Mouse (Mus musculus) kidney, postnatal 0 days (tissue): ENCODE measurements at regions not wholly inside any gene's neighbourhood (a gene's known extent, or its start where the extent isn't known, plus 50 kb on each side); places are given as distances from the start of the nearest gene placed in this dataset.

Experiments used
- ATAC-seq: fragments of 200-750 bp; cut with Nextera tagmentation; replicated peaks from 2 replicates; pipeline ENCODE4 v1.8.0; 2017; ENCODE audit warnings: low read depth, moderate number of reproducible peaks, moderate TSS enrichment, moderate library complexity; ENCODE audit not compliant: low FRiP score
- DNase-seq: peaks from one replicate; pipeline ENCODE4 v3.0.0-alpha.2; 2016; ENCODE audit warnings: low spot score
- H3K27ac ChIP-seq: fragments of 300-500 bp; sonication (generic); 2 replicates; pipeline ENCODE4 v1.5.1; 2014; ENCODE audit warnings: mild to moderate bottlenecking
- H3K27me3 ChIP-seq: fragments of 300-500 bp; sonication (generic); 2 replicates; pipeline ENCODE4 v1.6.1; 2014; ENCODE audit warnings: low read length, mixed read lengths; ENCODE audit not compliant: insufficient read depth
- H3K36me3 ChIP-seq: fragments of 300-500 bp; sonication (generic); 2 replicates; pipeline ENCODE4 v1.6.1; 2014; ENCODE audit warnings: low read length, mixed read lengths; ENCODE audit not compliant: insufficient read depth
- H3K4me1 ChIP-seq: fragments of 300-500 bp; sonication (generic); replicated peaks from 2 replicates; pipeline ENCODE4 v1.6.1; 2014; ENCODE audit warnings: antibody characterized with exemption, low read length, mixed read lengths; ENCODE audit not compliant: insufficient read depth
- H3K4me2 ChIP-seq: fragments of 300-500 bp; sonication (generic); 2 replicates; pipeline ENCODE4 v1.6.1; 2014; ENCODE audit warnings: mild to moderate bottlenecking, low read length, moderate library complexity, mixed read lengths
- H3K4me3 ChIP-seq: fragments of 300-500 bp; sonication (generic); replicated peaks from 2 replicates; pipeline ENCODE4 v1.5.1; 2014; ENCODE audit warnings: low read depth, low read length
- H3K9ac ChIP-seq: fragments of 300-500 bp; sonication (generic); 2 replicates; pipeline ENCODE4 v1.6.1; 2014; ENCODE audit warnings: low read depth, low read length
- H3K9me3 ChIP-seq: fragments of 300-500 bp; sonication (generic); replicated peaks from 2 replicates; pipeline ENCODE4 v1.6.1; 2016; ENCODE audit warnings: low read length, inconsistent platforms, mixed read lengths
- CTCF ChIP-seq: IDR thresholded peaks from 2 replicates; pipeline ENCODE4 v1.5.1; 2016; ENCODE audit warnings: antibody characterized with exemption, low read depth, mild to moderate bottlenecking, moderate library complexity
- WGBS: fragments of 180-500 bp; shearing (Covaris S2); extraction: QIAGEN DNeasy Blood & Tissue Kit; methylation state at CpG from one replicate; pipeline ENCODE4 v1.1.7; 2014; 5-methylcytosine and 5-hydroxymethylcytosine counted together

- H3K36me3 ChIP-seq = no peaks in the 10 kb centered on the region
These were observed 183.5 kb downstream of the Wdr11 start for GRCm38 (mm10) chr7:129775189-129775588.

GRCm38 (mm10) chr7:129778842-129779421, 187.3 kb downstream of the Wdr11 start:
- no peak for ATAC-seq
- Histone ChIP-seq H3K36me3 (no peaks in the 10 kb centered on the region), H3K27ac (no peak overlapping the region), H3K4me3 (no peak overlapping the region), H3K4me2 (no peak overlapping the region), H3K4me1 (no peaks in the 10 kb centered on the region), H3K9me3 (no peaks in the 10 kb centered on the region), H3K9ac (no peak overlapping the region), H3K27me3 (no peaks in the 10 kb centered on the region)
- 57% methylated on average over 13 of the region's 13 CpGs for WGBS
- DNase-seq = no peak
- no peak for TF ChIP-seq CTCF

More at GRCm38 (mm10) chr7:129775189-129775588, 183.5 kb downstream of the Wdr11 start:
- DNase-seq (no peak), ATAC-seq (no peak)
- H3K4me3 ChIP-seq = no peak overlapping the region
- no peaks in the 10 kb centered on the region for H3K4me1 ChIP-seq
- H3K27me3 ChIP-seq = no peaks in the 10 kb centered on the region
- no peak overlapping the region for H3K9ac ChIP-seq
- no peaks in the 10 kb centered on the region for H3K9me3 ChIP-seq
- H3K4me2 ChIP-seq = no peak overlapping the region
- H3K27ac ChIP-seq = no peak overlapping the region
- WGBS = 86% methylated on average over 11 of the region's 11 CpGs
- TF ChIP-seq CTCF = no peak

GRCm38 (mm10) chr7:129779939-129780338, 188.3 kb downstream of the Wdr11 start:
- no peak for ATAC-seq
- Histone ChIP-seq H3K4me1 (no peaks in the 10 kb centered on the region), H3K9me3 (no peaks in the 10 kb centered on the region)

GRCm38 (mm10) chr7:129781756-129782155, 190.1 kb downstream of the Wdr11 start:
- Histone ChIP-seq H3K9ac (no peak overlapping the region), H3K27ac (no peak overlapping the region), H3K4me2 (no peak overlapping the region), H3K27me3 (no peaks in the 10 kb centered on the region), H3K36me3 (no peaks in the 10 kb centered on the region), H3K4me1 (no peaks in the 10 kb centered on the region), H3K9me3 (no peaks in the 10 kb centered on the region), H3K4me3 (no peak overlapping the region)
- 65% methylated on average over 3 of the region's 3 CpGs for WGBS
- DNase-seq (no peak), ATAC-seq (no peak)
- TF ChIP-seq CTCF = no peak

More at GRCm38 (mm10) chr7:129779939-129780338, 188.3 kb downstream of the Wdr11 start:
- no peaks in the 10 kb centered on the region for H3K27me3 ChIP-seq
- no peak overlapping the region for H3K4me2 ChIP-seq
- H3K9ac ChIP-seq = no peak overlapping the region
- no peaks in the 10 kb centered on the region for H3K36me3 ChIP-seq
- TF ChIP-seq CTCF = no peak
- WGBS = 73% methylated on average over 6 of the region's 6 CpGs
- no peak overlapping the region for H3K4me3 ChIP-seq
- no peak for DNase-seq
- H3K27ac ChIP-seq = no peak overlapping the region

GRCm38 (mm10) chr7:129784966-129785365, 193.3 kb downstream of the Wdr11 start:
- no peak overlapping the region for H3K9ac ChIP-seq
- no peak for DNase-seq
- H3K27me3 ChIP-seq = no peaks in the 10 kb centered on the region
- no peak overlapping the region for H3K4me3 ChIP-seq
- H3K36me3 ChIP-seq = no peaks in the 10 kb centered on the region
- H3K9me3 ChIP-seq = no peaks in the 10 kb centered on the region
- no peak for ATAC-seq
- H3K27ac ChIP-seq = no peak overlapping the region
- 92% methylated on average over 4 of the region's 4 CpGs for WGBS
- no peak for TF ChIP-seq CTCF
- H3K4me2 ChIP-seq = no peak overlapping the region
- no peaks in the 10 kb centered on the region for H3K4me1 ChIP-seq

GRCm38 (mm10) chr7:129787011-129787410, 195.3 kb downstream of the Wdr11 start:
- no peak for TF ChIP-seq CTCF
- Histone ChIP-seq H3K27ac (no peak overlapping the region), H3K4me3 (no peak overlapping the region), H3K27me3 (no peaks in the 10 kb centered on the region), H3K9ac (no peak overlapping the region), H3K4me2 (no peak overlapping the region), H3K36me3 (no peaks in the 10 kb centered on the region), H3K9me3 (no peaks in the 10 kb centered on the region), H3K4me1 (no peaks in the 10 kb centered on the region)
- DNase-seq = no peak
- ATAC-seq = no peak
- WGBS = 70% methylated on average over 2 of the region's 2 CpGs

- H3K9me3 ChIP-seq = no peaks in the 10 kb centered on the region
- ATAC-seq (no peak), DNase-seq (no peak)
- no peaks in the 10 kb centered on the region for H3K4me1 ChIP-seq
- no peak overlapping the region for H3K4me2 ChIP-seq
- H3K27ac ChIP-seq = no peak overlapping the region
- no peaks in the 10 kb centered on the region for H3K27me3 ChIP-seq
- no peaks in the 10 kb centered on the region for H3K36me3 ChIP-seq
- TF ChIP-seq CTCF = no peak
- no peak overlapping the region for H3K9ac ChIP-seq
- WGBS = 94% methylated on average over 2 of the region's 2 CpGs
- no peak overlapping the region for H3K4me3 ChIP-seq
These were observed 196.1 kb downstream of the Wdr11 start for GRCm38 (mm10) chr7:129787736-129788135.
